Mouse (Mus musculus): ENCODE data around the gene Plxnc1.

The Plxnc1 gene

DNA sequence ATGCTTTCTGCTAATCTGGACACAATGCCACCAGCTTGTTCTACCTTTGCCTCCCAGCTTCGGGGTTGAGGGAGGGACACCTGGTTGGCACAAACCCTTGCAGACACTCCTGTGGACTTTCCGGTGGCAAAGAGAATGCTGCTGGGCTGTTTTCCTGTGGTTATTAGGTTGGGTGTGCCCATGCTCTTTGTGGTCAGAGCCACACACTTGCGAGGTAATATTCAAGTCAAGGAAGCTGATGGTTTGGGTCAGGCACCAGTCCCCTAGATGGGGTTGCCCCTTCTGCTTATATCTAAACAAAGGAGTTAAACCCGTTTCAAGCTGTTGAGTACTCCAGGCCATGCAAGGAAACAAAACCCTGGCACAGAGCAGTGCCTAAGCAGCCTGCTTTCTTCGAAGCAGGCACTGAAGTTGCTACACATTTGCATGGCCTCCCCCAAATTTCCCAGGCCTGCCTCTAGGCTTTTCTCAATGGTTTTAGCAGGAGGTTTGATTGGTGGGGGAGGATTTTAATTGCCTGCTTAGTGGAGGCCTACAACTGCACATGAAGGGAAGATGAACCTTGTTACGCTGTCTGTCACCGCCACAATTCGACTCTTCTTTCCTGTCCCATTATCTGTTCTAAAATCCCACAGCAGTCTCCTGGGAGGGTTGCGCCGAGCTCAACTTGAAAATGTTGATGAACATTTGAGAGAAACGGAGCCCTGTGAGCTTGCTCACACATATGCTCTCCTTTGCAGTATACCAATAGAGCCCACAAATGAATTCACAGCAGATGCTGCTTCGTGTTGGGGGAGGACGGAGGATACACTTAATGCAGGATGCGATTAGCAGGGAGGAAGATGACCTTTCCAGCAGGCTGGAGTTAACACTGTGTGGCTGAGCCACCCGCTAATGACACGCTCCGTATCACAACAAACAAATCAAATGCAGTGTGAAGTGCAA lies 132.5 kb downstream of the Plxnc1 start:
- no peak for DNase-seq

DNA sequence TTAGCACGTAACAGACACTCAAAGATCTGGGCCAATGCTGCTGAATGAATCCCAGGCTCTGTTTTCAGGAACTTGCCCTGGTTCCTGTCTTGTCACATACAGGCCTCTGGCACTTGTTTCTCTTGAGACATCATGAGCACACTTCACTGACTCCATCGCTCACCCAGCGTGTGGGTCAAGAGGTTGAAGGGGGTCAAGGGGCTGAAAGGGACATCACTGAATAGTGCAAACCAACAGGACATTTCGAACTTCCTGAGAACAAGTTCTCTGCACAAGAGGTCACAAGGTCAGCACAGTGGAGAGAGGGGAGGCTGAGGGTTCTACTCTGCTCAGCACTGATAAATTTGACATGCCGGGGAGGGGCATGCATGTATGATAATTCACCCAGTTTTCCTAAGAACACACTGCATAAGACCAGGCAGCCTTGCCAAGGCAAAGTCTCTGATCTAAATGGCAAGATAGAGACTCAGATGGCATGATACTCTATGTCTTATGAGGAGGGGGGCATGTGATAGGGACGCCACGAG lies 134.6 kb downstream of the Plxnc1 start:
- no peak for DNase-seq

GRCm38 (mm10) chr10:94808275-94808674 lies 136.4 kb downstream of the Plxnc1 start:
- no peak for DNase-seq

DNA sequence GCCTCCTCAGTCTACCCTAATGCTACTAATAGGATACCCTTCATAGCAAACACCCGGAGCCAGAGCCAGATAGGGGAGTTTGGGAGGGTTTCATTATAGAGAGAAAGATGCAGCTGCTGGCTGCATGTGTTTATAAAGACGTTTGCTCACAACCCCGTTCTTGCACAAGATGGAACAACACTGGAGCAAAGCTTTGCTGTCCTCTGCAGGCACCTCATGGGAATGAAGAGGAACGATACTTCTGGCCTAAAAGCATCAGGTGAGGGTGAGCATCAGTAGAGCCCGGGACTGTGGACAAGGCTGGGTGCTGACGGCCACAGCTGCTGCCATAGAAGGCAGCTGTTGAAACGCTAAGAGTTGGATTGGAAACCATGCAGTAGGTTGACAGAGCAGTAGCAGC lies 137.3 kb downstream of the Plxnc1 start:
- no peak for DNase-seq

DNA sequence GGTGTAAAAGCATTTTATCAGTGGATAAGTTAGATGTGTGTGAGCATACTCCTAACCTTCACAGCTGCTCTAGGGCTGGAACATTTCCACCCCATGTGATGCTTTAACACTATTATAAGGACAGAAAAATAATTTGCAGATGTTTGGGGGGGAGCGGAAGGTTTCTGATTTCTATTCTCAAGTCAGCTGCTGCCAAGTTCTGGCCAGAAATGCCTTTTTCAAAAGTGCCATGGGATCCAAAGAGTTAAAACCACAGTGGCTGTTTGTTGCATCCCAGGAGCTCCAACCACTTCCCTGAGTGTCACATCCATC lies 139.8 kb downstream of the Plxnc1 start:
- DNase-seq, result no peak

- DNase-seq, result no peak
These were observed 140.4 kb downstream of the Plxnc1 start for GRCm38 (mm10) chr10:94804029-94804908.

DNA sequence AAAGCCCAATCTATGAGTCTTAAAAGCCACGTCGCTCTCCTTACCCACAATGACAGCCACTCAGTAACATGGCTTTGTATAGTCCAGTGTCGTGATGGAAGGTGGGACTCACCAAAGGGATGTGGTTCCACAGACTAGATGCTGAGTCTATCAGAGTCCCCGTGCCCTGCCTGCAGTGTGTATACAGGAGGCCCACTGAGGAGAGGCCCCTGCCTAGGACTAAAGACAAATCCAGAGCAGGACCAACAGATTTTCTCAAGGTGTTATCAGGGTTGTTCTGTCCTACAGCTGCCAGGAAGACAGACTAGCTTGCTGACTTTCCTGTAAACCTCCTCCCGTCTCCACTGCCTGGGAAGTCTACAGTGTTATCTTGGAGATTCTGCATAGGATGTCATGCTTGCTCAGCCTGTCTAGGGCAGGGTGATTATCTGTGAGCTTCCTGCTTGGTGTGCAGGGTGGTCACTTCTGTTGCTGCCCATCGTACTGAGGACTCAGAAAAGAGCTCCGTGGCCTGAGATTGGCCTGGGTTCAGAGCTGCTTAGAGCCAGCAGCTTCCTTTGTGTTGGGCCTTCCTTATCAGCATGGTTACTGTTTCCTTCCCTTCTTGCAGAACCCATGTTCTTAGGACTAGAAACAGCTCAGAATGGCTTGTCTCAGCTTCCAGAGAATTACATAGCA lies 143.8 kb downstream of the Plxnc1 start:
- DNase-seq, result no peak

DNA sequence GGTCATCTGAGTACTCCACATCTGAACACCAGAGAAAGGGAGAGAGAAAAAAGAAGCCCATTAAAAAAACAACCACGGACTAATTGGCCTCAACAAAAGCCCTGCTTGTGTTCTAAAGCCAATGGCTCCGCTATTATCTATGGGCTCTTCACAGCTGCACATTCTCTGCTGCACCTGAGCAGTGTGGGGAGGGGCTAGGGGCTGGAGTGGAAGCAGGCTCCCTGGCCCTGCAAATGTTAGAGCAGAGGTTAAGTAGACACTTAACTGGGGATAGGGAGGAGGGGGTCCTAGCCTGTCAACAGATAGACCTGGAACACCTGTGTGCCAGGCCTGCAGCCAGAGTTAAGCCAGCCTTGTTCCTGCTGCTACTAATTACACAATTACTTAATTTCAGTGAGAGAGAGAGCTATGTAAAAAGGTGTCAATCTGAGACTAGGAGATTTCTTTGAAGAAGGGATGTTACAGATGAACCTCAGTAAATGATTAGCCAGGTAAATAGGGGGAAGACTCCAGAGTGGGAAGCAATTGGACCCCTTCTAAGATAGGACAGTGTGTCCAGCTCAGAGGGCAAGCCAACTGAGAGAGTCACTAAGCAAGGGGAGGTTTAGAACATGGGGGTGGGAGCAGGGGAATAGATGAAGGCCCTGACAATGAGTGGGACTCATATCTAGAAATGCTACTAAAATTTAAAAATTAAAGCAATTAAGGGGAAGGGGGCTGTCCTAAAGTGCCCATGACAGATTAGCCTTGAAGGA lies 145.0 kb downstream of the Plxnc1 start:
- no peak for DNase-seq

- DNase-seq, result no peak
These were observed 146.5 kb downstream of the Plxnc1 start for GRCm38 (mm10) chr10:94798128-94798527.

- no peak for DNase-seq
These were observed 149.9 kb downstream of the Plxnc1 start for GRCm38 (mm10) chr10:94794666-94795244.

DNA sequence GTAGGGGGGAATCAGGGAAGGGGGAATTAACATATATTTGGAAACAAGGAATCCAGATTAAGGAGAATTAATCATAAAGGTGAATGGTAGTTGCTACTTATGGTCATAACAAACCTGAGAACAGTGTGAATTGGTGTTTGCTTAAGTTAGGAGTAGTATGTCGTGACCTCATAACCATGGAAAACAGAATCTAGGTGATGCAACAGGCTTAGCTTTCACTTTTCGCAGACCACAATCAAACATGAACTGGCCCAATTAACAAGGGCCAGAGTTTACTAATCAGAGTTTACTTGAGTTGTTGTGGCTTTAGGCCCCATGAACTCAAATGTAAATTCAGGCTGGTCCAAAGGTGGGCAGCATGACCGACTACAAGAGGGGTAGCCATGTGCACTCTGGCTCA lies 150.7 kb downstream of the Plxnc1 start:
- no peak for DNase-seq

GRCm38 (mm10) chr10:94789205-94789604 lies 155.4 kb downstream of the Plxnc1 start:
- no peak for DNase-seq

DNA sequence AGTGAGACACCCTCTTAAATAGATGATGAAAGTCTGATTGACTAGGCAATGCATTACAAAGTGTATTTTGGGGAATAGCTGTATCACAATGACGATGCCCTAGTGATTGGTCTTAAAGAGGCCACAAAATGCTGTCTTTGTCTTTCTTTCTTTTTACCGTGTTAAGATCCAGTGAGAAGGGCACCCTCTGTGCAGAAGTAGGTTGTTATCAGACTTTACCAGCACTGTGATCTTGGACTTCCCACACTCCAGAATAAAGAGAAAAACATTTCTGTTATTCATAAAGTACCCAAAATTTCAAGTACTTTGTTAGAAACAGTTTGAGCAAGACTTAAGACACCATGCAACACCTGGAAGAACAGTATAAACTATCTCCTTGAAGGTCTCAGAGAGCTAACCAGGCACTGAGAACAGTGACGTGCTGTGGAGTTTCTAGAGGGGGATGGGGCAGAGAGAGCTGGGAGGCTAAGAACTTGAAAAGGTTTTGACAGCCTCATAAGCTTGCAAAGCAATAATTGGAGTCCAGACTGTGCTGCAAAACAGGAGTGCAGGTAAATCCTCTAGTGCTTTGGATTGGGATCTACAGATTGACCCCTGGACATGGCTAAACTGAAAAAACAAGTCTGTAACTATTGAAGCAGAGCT lies 163.9 kb downstream of the Plxnc1 start:
- no peak for DNase-seq

DNA sequence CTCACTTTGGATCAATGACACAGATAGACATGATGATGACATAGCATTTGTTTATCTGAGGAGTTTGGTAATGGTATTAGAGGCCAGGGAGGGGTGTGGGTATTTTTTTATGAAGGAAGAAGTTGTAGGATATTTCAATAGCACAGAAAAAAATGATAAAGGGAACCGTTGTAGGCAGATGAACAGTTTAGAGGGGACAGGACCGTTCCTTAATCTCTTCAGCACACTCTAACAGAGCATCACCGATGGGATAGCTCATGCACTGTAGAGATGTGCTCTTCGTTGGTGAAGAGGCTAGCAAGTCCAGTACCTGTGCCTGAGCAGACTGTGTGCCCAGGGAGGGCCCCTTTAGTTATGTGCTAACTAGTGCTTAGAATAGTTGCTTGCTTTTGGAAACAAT lies 165.3 kb downstream of the Plxnc1 start:
- no peak for DNase-seq

- DNase-seq, result no peak
These were observed 167.1 kb downstream of the Plxnc1 start for GRCm38 (mm10) chr10:94777576-94777975.

- no peak for DNase-seq
These were observed 173.1 kb downstream of the Plxnc1 start for GRCm38 (mm10) chr10:94771496-94771895.

GRCm38 (mm10) chr10:94747011-94747410 lies 197.6 kb downstream of the Plxnc1 start:
- no peak for DNase-seq

DNA sequence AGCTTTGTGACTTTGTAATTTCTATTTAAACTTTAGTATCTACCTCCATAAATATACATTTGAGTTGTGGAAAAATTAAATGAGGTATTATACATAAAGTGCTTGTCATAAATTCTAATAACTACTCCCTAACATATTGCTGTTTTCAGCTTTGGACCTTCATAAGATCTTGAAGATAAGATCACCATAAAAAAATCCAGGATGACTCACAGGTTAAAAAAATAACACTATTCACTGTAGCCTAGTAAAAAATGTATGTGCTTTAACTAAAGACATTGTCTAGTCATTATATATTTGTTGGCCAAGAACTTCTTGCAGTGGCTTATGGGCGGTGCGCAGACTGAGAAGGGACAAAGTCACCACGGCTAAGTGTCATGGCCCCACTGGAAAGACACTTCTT lies 203.2 kb downstream of the Plxnc1 start:
- DNase-seq, result no peak

Data from thymus, postnatal 36 days (tissue).